ENCODE assay signal across 23 mouse cellular contexts in genomic region chr11:32715970-32716369, GRCm38 (mm10).
DNase-seq lines count a peak whose midpoint lies in the region; ATAC-seq and TF ChIP-seq lines count a peak whose summit lies in the region.
"Had no signal": no experiment of that assay in that cellular context is flagged by ENCODE, and none has a peak within 500 bp of the region (broad histone marks: within the 10 kb centered on the region; RNA-seq: fewer than 3 reads in every experiment).

No protein-coding gene starts in this region.

- 0 out of 2 replicates have a peak, but pooled peaks cover 3% of the 10 kb centered on the region for H3K36me3 ChIP-seq in heart, embryonic 11.5 days (ENCODE audit: control insufficient read depth, insufficient read depth, low read length)
- peaks cover 18 to 62% of the 10 kb centered on the region in 2 experiments for H3K36me3 ChIP-seq in CH12.LX (replicated peaks in 1 of 2; ENCODE audit: control insufficient read depth in 1 of 2, insufficient read depth in 1 of 2, low read length in 1 of 2)
- 0 out of 2 replicates have a peak, but pooled peaks cover 2% of the 10 kb centered on the region for H3K36me3 ChIP-seq in intestine, embryonic 16.5 days (ENCODE audit: control insufficient read depth, insufficient read depth, low read length)
- H3K36me3 ChIP-seq: forebrain, embryonic 15.5 days had no signal

- no peak overlapping the region for H3K4me3 ChIP-seq in heart, embryonic 11.5 days (ENCODE audit: low read depth, low read length)
- no peak overlapping the region for H3K4me3 ChIP-seq in CH12.LX (replicated peaks in 1 of 3; ENCODE audit: low read depth in 2 of 3, low read length in 2 of 3, poor library complexity in 1 of 3)
- no peak overlapping the region for H3K4me3 ChIP-seq in intestine, embryonic 16.5 days (ENCODE audit: low read length)
- H3K4me3 ChIP-seq: embryonic facial prominence, embryonic 12.5 days; embryonic facial prominence, embryonic 15.5 days; forebrain, embryonic 12.5 days; forebrain, embryonic 15.5 days; hindbrain, embryonic 10.5 days; hindbrain, embryonic 13.5 days had no signal

- H3K4me2 ChIP-seq in heart, embryonic 11.5 days: no peak overlapping the region
- peak overlapping the region; percentile 8 for H3K4me2 ChIP-seq in CH12.LX (ENCODE audit: insufficient read depth, low read depth, poor library complexity, severe bottlenecking)
- H3K4me2 ChIP-seq in intestine, embryonic 16.5 days (ENCODE audit: low read depth, low read length): no peak overlapping the region
- H3K4me2 ChIP-seq: embryonic facial prominence, embryonic 12.5 days; embryonic facial prominence, embryonic 15.5 days; forebrain, embryonic 12.5 days; forebrain, embryonic 15.5 days; hindbrain, embryonic 13.5 days had no signal

- no peak for TF ChIP-seq RAD21 in CH12.LX (IDR thresholded peaks at IDR 0.05; ENCODE audit: low read depth, low read length)

- TF ChIP-seq EP300 in CH12.LX (IDR thresholded peaks at IDR 0.05; ENCODE audit: low read length): no peak

- 71% methylated on average over 5 of the region's 5 CpGs for WGBS in heart, embryonic 11.5 days (ENCODE audit: insufficient replicate concordance)
- 64% methylated on average over 5 of the region's 5 CpGs for WGBS in intestine, embryonic 16.5 days

- no peaks in the 10 kb centered on the region for H3K27me3 ChIP-seq in heart, embryonic 11.5 days (ENCODE audit: control insufficient read depth, insufficient read depth, low read length)
- H3K27me3 ChIP-seq in CH12.LX (replicated peaks): no peaks in the 10 kb centered on the region
- H3K27me3 ChIP-seq in intestine, embryonic 16.5 days (replicated peaks; ENCODE audit: control insufficient read depth, insufficient read depth, low read length): no peaks in the 10 kb centered on the region
- H3K27me3 ChIP-seq: embryonic facial prominence, embryonic 12.5 days; embryonic facial prominence, embryonic 15.5 days; forebrain, embryonic 12.5 days; forebrain, embryonic 15.5 days; hindbrain, embryonic 13.5 days had no signal

- peaks cover 7% of the 10 kb centered on the region; the same call in 1 of the 2 replicates for H3K4me1 ChIP-seq in heart, embryonic 11.5 days (ENCODE audit: control insufficient read depth, insufficient read depth, low read length)
- H3K4me1 ChIP-seq in CH12.LX (ENCODE audit: control insufficient read depth in 1 of 2, insufficient read depth in 2 of 2): peaks cover 13 to 37% of the 10 kb centered on the region in 2 experiments
- H3K4me1 ChIP-seq in intestine, embryonic 16.5 days (ENCODE audit: control insufficient read depth, insufficient read depth, low read length): peaks cover 14% of the 10 kb centered on the region
- H3K4me1 ChIP-seq: embryonic facial prominence, embryonic 15.5 days; hindbrain, embryonic 10.5 days had no signal

- in situ Hi-C loops in CH12.LX (cut with MboI; ENCODE audit: low pct_ligation_motif_present, low pct_unique_long_range_greater_than_20kb, low sequenced_read_pairs): no loop called here

- no peak for TF ChIP-seq CTCF in CH12.LX (conservative IDR thresholded peaks at IDR 0.05 in 1 of 2, IDR thresholded peaks at IDR 0.05 in 1 of 2; ENCODE audit: low read depth in 2 of 2, low read length in 2 of 2)

- no peak for TF ChIP-seq POLR2A in CH12.LX (IDR thresholded peaks at IDR 0.05; ENCODE audit: low read depth, low read length)

- dilution Hi-C loops in CH12.LX (cut with MboI; ENCODE audit: extremely low pct_ligation_motif_present, extremely low pct_unique_long_range_greater_than_20kb, low sequenced_read_pairs): no loop called here

- no peaks in the 10 kb centered on the region for H3K9me3 ChIP-seq in heart, embryonic 11.5 days (replicated peaks; ENCODE audit: control insufficient read depth, low read length)
- no peaks in the 10 kb centered on the region for H3K9me3 ChIP-seq in CH12.LX (replicated peaks; ENCODE audit: low read length)
- H3K9me3 ChIP-seq in intestine, embryonic 16.5 days (ENCODE audit: control insufficient read depth, low read length): no peaks in the 10 kb centered on the region
- H3K9me3 ChIP-seq: embryonic facial prominence, embryonic 12.5 days; embryonic facial prominence, embryonic 15.5 days; forebrain, embryonic 12.5 days; forebrain, embryonic 15.5 days; hindbrain, embryonic 10.5 days; hindbrain, embryonic 13.5 days had no signal

- H3K27ac ChIP-seq in heart, embryonic 11.5 days (ENCODE audit: low read depth, low read length): no peak overlapping the region
- no peak overlapping the region for H3K27ac ChIP-seq in CH12.LX (ENCODE audit: insufficient read depth, low read depth)
- H3K27ac ChIP-seq in intestine, embryonic 16.5 days (ENCODE audit: low read length): no peak overlapping the region
- H3K27ac ChIP-seq: embryonic facial prominence, embryonic 12.5 days; embryonic facial prominence, embryonic 15.5 days; forebrain, embryonic 12.5 days; forebrain, embryonic 15.5 days; hindbrain, embryonic 10.5 days; hindbrain, embryonic 13.5 days had no signal

- peak; percentile 44 for DNase-seq in heart, adult 11 months
- peak; percentile 15 for DNase-seq in kidney, adult 11 months
- no peak for DNase-seq in kidney, postnatal 25 days
- no peak for DNase-seq in CH12.LX (ENCODE audit: extremely low read depth)
- DNase-seq in ovary, postnatal 14 days (ENCODE audit: low spot score): no peak
- DNase-seq: adrenal gland, adult 2 months; adrenal gland, postnatal 14 days; cerebellum, adult 11-12 months; cerebellum, adult 9-11 months; cerebellum, postnatal 25 days; gastrocnemius, postnatal 25 days; heart, postnatal 10 days; heart, postnatal 36 days had no signal

- H3K79me2 ChIP-seq in CH12.LX (replicated peaks; ENCODE audit: control insufficient read depth, extremely low read depth, insufficient read depth, poor library complexity, severe bottlenecking): peaks cover 23% of the 10 kb centered on the region

- ATAC-seq in heart, embryonic 11.5 days (replicated peaks; ENCODE audit: insufficient number of reproducible peaks, low FRiP score, low TSS enrichment): no peak
- ATAC-seq in intestine, embryonic 16.5 days: peak; percentile 76
- ATAC-seq in monocyte, adult 5-6 weeks (replicated peaks; ENCODE audit: insufficient number of reproducible peaks, low FRiP score, low TSS enrichment, poor library complexity, severe bottlenecking): no peak
- ATAC-seq: forebrain, embryonic 15.5 days; hindbrain, embryonic 16.5 days had no signal

- no peak overlapping the region for H3K9ac ChIP-seq in heart, embryonic 11.5 days (ENCODE audit: low read depth, low read length)
- H3K9ac ChIP-seq in CH12.LX (ENCODE audit: insufficient read depth, low read depth): no peak overlapping the region
- no peak overlapping the region for H3K9ac ChIP-seq in intestine, embryonic 16.5 days (ENCODE audit: low read depth, low read length)
- H3K9ac ChIP-seq: embryonic facial prominence, embryonic 12.5 days; embryonic facial prominence, embryonic 15.5 days; forebrain, embryonic 12.5 days; forebrain, embryonic 15.5 days; hindbrain, embryonic 13.5 days had no signal

TF ChIP-seq in CH12.LX, 34 proteins besides CTCF, POLR2A, EP300 and RAD21:
- TF ChIP-seq CHD1 (IDR thresholded peaks at IDR 0.05; ENCODE audit: low read depth, low read length) (no peak), NRF1 (IDR thresholded peaks at IDR 0.05; ENCODE audit: low read depth, low read length) (no peak), GABPA (IDR thresholded peaks at IDR 0.05; ENCODE audit: insufficient replicate concordance, low read depth, low read length) (no peak), KAT2A (IDR thresholded peaks at IDR 0.05; ENCODE audit: insufficient replicate concordance, low read length) (0 out of 2 replicates have a peak, but pooled peaks have one; percentile 21), MAX (IDR thresholded peaks at IDR 0.05; ENCODE audit: low read length) (0 out of 2 replicates have a peak, but pooled peaks have one; percentile 20)

Comparison
In these comparisons a context has a peak if more than half of its experiments do, and no peak if none do; other contexts are left out.
1. DNase-seq: peak in heart, adult 11 months (single experiment) and kidney, adult 11 months (single experiment); none in kidney, postnatal 25 days (0 of 2), CH12.LX (single experiment) and ovary, postnatal 14 days (single experiment).